Mouse (Mus musculus) megakaryocyte, adult 5-6 weeks (primary cell): ENCODE measurements around the gene Gm28230. TPM values are rescaled to one million over a fixed set of nuclear protein-coding genes. Genes with fewer than 3 reads are reported as not detected.

ENCODE experiments used
- ATAC-seq: 2 replicates; pipeline ENCODE4 v1.8.0; 2016; ENCODE audit warnings: mild to moderate bottlenecking, inconsistent platforms; ENCODE audit not compliant: poor library complexity, severe bottlenecking
- total RNA-seq, 2 experiments: library from RNA; stranded (forward) in 1 of 2; stranded (reverse) in 1 of 2; fragments of 153-499, 151-499 nt in 1 of 2; fragments of 221-1000, 200-1000 nt in 1 of 2; gene quantifications; 2 replicates each; pipeline versions ENCODE4 v1.2.3 to v1.2.4; 2015 to 2017

Gm28230 gene
- total RNA-seq, 2 experiments from 2014 or later: not detected

GRCm38 (mm10) chr2:74691022-74691951 lies 35.2 kb upstream of the Gm28230 start, which contains the start of gene Hoxd10:
Gene Hoxd10, plus strand, starts transcription at chr2:74691924.
- ATAC-seq: no peak

- no peak for ATAC-seq
These were observed 34.3 kb upstream of the Gm28230 start for GRCm38 (mm10) chr2:74691995-74692807.

GRCm38 (mm10) chr2:74692808-74693431 lies 33.6 kb upstream of the Gm28230 start:
- ATAC-seq: no peak

GRCm38 (mm10) chr2:74693432-74693827 lies 33.1 kb upstream of the Gm28230 start:
- no peak for ATAC-seq

GRCm38 (mm10) chr2:74694066-74694465 lies 32.5 kb upstream of the Gm28230 start:
- ATAC-seq: no peak

GRCm38 (mm10) chr2:74695383-74695782 lies 31.1 kb upstream of the Gm28230 start:
- no peak for ATAC-seq

GRCm38 (mm10) chr2:74695813-74696430 lies 30.6 kb upstream of the Gm28230 start:
- no peak for ATAC-seq

GRCm38 (mm10) chr2:74696442-74697335 lies 29.8 kb upstream of the Gm28230 start:
- no peak for ATAC-seq

- ATAC-seq: no peak
These were observed 28.9 kb upstream of the Gm28230 start, which contains the start of gene Hoxd9 for GRCm38 (mm10) chr2:74697567-74698121. Gene Hoxd9, plus strand, starts transcription at chr2:74697727.

- no peak for ATAC-seq
These were observed 28.1 kb upstream of the Gm28230 start for GRCm38 (mm10) chr2:74698201-74699052.

GRCm38 (mm10) chr2:74699053-74699430 lies 27.5 kb upstream of the Gm28230 start:
- ATAC-seq: no peak

GRCm38 (mm10) chr2:74699664-74700545 lies 26.6 kb upstream of the Gm28230 start:
- no peak for ATAC-seq

GRCm38 (mm10) chr2:74700546-74701112 lies 25.9 kb upstream of the Gm28230 start:
- no peak for ATAC-seq

- ATAC-seq: no peak
These were observed 24.3 kb upstream of the Gm28230 start for GRCm38 (mm10) chr2:74701949-74702819.

GRCm38 (mm10) chr2:74702820-74703219 lies 23.7 kb upstream of the Gm28230 start:
- ATAC-seq: no peak

GRCm38 (mm10) chr2:74703317-74703716 lies 23.2 kb upstream of the Gm28230 start:
- ATAC-seq: no peak
